Mouse (Mus musculus) WW6 (cell line): ENCODE data around the gene Gm5751.
"Not testable (repeated sequence)": the region's sequence is repeated elsewhere in the genome, so short reads cannot be mapped to it uniquely, and the experiment has no call there.

Source experiments
- DNase-seq: peaks from one replicate; pipeline ENCODE4 v3.0.0-alpha.2; 2013; ENCODE audit warnings: low read depth, low spot score

Gene Gm5751

GRCm38 (mm10) chrX:8873953-8874352, at the start of gene Gm5751:
TSS of gene Gm5751 (plus strand) at chrX:8874253.
- DNase-seq: not testable (repeated sequence)

- DNase-seq: peak; percentile 4
These were observed 42.0 kb upstream of the Gm5751 start for GRCm38 (mm10) chrX:8832043-8832442.

- no peak for DNase-seq
These were observed 30.4 kb upstream of the Gm5751 start, which contains the start of gene Gm6592 for GRCm38 (mm10) chrX:8843694-8844093. TSS of gene Gm6592 (plus strand) at chrX:8843994.

DNA sequence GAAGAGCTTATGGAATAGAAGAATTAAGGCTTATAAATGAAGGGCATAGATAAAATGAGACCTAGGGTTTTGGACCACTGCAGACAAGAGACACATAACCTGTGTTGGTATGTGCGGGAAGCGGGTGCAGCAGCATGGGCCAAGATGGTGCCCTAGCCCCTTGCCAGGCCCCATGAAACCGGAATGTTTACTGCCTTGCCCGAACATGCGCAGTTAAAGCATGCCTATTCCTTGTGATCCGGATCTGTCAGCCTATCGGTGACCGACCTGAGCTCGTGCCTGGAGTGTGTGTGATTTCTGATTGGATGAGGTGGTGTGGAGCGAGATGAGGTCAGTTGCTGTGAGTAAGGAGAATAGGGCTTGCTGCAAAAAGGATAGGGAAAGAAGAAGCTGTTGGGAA, 21.6 kb upstream of the Gm5751 start:
- no peak for DNase-seq

GRCm38 (mm10) chrX:8864331-8864730, 9.7 kb upstream of the Gm5751 start:
- peak; percentile 43 for DNase-seq

- no peak for DNase-seq
These were observed 10.3 kb downstream of the Gm5751 start for GRCm38 (mm10) chrX:8884336-8884735.

- DNase-seq: no peak
These were observed 17.9 kb downstream of the Gm5751 start for GRCm38 (mm10) chrX:8891975-8892342.

GRCm38 (mm10) chrX:8892343-8893155, 18.5 kb downstream of the Gm5751 start, which contains the start of gene B630019K06Rik:
TSS of gene B630019K06Rik (plus strand) at chrX:8892382.
- DNase-seq: no peak

GRCm38 (mm10) chrX:8893182-8893651, 19.2 kb downstream of the Gm5751 start:
- DNase-seq: no peak

DNA sequence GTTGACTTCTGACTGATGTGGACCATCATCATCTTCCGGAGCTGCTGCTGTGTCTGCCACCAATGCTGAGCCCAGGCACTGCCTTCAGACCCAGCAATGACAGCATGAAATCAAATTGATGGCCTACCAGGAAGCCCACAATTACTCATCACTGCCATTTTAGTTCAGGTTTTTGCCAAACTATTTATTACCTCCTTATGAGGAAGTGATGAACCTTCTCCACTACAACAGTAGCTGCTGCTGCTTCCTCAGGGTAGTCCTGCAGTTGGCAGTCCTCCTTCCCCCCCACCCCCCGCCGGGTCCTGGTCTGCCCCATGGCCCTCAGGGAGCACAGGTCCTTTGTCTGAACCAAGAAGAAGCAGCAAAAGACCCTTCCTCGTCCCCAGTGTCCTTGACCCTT, 26.8 kb downstream of the Gm5751 start:
- DNase-seq: no peak

GRCm38 (mm10) chrX:8901906-8902472, 27.9 kb downstream of the Gm5751 start:
- no peak for DNase-seq

- no peak for DNase-seq
These were observed 47.0 kb downstream of the Gm5751 start for GRCm38 (mm10) chrX:8921080-8921479.

- DNase-seq: no peak
These were observed 48.0 kb downstream of the Gm5751 start for GRCm38 (mm10) chrX:8921813-8922607.

- DNase-seq: no peak
These were observed 53.3 kb downstream of the Gm5751 start for GRCm38 (mm10) chrX:8927308-8927707.
